Mouse (Mus musculus) layer of hippocampus, adult 18-20 months (tissue): Measurements from ENCODE around the gene Slc16a3. TPM values are rescaled to one million over a fixed set of nuclear protein-coding genes. Genes with fewer than 3 reads are reported as not detected.
A peak's percentile ranks its signal among the peaks of the same experiment; 100 is the strongest.

Experiments used
- DNase-seq, 2 experiments: peaks; one replicate each; pipeline ENCODE4 v3.0.0; 2022; ENCODE audit warnings: low spot score in 2 of 2
- total RNA-seq, 2 experiments: library from RNA; stranded (reverse); gene quantifications; 2 replicates each; pipeline ENCODE4 v1.2.3; 2021

Gene Slc16a3
- total RNA-seq, 2 experiments from 2014 or later = 1.7 to 4.5 TPM

- DNase-seq = no peak
These were observed 25.0 kb downstream of the Slc16a3 start for GRCm38 (mm10) chr11:120973318-120973717.

- DNase-seq = no peak
These were observed 31.6 kb downstream of the Slc16a3 start for GRCm38 (mm10) chr11:120979711-120980426.

- DNase-seq = no peak
These were observed 32.3 kb downstream of the Slc16a3 start for GRCm38 (mm10) chr11:120980427-120981035.

DNA sequence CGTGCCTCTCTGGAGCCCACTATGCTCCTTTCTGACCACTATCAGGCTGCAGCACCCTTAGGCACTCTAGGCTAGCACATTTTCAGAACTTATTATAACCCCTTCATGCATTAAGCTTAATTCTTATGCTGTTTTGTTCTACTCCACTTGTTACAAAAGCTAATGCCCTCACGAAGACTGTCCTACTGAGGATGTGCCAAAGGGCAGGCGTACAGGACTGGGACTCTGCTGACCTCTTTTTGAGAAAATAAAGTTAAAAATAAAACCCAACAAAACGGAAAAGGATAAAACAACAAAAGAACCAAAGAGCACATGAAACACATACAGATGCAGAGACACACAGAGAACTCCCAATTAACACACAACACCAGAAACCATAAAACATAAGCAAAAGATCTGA, 33.4 kb downstream of the Slc16a3 start:
- no peak for DNase-seq

DNA sequence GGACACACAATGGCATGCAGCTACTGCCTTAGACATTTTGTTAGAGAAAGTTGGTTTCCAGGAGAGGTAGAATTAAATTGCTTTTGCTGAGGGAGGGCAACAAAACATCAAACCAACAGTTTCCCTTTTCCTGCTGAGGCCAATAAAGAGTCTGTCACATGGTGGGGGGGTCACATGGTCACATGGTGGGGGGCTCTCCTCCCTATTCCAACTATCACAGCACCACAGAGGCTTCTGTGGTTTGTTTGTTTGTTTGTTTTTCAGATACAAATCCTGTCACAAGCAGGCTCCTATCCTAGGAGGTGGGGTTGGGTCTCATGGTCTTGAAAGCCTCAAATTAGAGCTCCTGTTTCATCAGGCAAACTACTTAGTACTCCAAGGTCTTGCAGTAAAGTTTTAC, 34.2 kb downstream of the Slc16a3 start:
- DNase-seq = no peak

GRCm38 (mm10) chr11:120984448-120985330, 36.4 kb downstream of the Slc16a3 start:
- DNase-seq = no peak

GRCm38 (mm10) chr11:120987608-120988007, 39.3 kb downstream of the Slc16a3 start:
- no peak for DNase-seq

GRCm38 (mm10) chr11:120988410-120988809, 40.1 kb downstream of the Slc16a3 start:
- no peak for DNase-seq

DNA sequence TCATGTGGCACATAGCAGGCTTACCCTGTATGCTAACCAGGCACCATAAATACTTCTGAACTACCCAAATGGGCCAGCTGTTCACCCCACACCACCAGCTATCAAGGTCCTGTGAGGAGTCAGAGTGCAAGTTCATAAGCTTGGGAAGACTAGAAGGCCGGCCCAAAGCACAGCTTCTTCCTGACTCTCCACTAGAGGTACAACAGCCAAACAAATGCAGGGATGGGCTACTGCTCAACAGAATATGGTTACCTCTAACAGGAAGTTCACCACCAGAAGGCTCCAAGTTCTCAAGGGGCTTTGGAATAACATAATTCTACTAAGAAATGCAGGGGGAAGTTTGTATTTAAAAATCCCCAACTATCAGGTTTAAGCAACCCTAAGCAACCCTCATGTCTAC, 41.2 kb downstream of the Slc16a3 start:
- DNase-seq = no peak

- no peak for DNase-seq
These were observed 42.0 kb downstream of the Slc16a3 start for GRCm38 (mm10) chr11:120990126-120990781.

- peak; percentile 98 to 99 for DNase-seq
These were observed 42.8 kb downstream of the Slc16a3 start, which contains the start of gene Csnk1d for GRCm38 (mm10) chr11:120990951-120991526. Gene Csnk1d, minus strand, starts transcription at chr11:120991330.

DNA sequence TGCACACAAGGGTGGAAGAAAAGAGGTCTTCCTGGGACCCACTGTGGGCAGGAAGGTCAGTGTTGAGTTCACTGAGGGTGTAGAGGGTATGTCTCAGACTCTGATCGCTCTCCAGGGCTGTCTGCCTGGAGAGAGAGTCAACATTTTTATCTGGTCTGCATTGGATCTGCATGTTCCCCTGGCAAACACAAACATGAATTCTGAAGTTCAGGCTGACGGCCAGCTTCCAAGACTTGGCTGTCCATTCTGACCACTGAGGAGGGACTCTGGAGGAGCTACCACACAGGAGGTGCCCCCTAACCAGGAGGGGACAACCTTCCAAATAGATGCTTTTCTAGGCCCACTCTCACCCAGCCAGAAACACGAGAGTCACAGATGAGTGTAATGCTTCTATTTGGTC, 43.5 kb downstream of the Slc16a3 start:
- DNase-seq = no peak

- DNase-seq = no peak
These were observed 44.8 kb downstream of the Slc16a3 start for GRCm38 (mm10) chr11:120993080-120993479.

- no peak for DNase-seq
These were observed 45.3 kb downstream of the Slc16a3 start for GRCm38 (mm10) chr11:120993586-120993985.

DNA sequence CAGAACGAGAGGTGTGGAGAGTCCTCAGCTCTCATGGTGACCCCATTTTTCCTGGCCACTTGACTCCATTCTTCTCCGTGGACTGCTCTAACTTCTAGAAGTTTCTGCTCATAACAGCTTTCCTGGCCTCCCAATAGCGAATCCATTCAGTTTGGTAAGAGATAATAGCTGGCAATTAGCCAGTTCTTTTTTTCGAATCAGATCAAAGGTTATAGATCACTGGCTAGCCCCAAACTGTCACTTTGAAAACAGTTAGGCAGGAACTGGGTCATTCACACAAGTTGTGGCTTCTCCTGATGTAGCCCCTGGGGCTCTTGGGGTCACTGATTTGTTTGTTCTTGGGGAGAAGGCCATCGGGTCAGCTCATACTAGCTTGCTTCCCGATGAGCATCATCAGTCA, 46.5 kb downstream of the Slc16a3 start:
- DNase-seq = no peak

- DNase-seq = no peak
These were observed 53.7 kb downstream of the Slc16a3 start for GRCm38 (mm10) chr11:121001966-121002365.

- DNase-seq = no peak
These were observed 56.0 kb downstream of the Slc16a3 start for GRCm38 (mm10) chr11:121004281-121004680.

- no peak for DNase-seq
These were observed 57.9 kb downstream of the Slc16a3 start for GRCm38 (mm10) chr11:121006184-121006583.

DNA sequence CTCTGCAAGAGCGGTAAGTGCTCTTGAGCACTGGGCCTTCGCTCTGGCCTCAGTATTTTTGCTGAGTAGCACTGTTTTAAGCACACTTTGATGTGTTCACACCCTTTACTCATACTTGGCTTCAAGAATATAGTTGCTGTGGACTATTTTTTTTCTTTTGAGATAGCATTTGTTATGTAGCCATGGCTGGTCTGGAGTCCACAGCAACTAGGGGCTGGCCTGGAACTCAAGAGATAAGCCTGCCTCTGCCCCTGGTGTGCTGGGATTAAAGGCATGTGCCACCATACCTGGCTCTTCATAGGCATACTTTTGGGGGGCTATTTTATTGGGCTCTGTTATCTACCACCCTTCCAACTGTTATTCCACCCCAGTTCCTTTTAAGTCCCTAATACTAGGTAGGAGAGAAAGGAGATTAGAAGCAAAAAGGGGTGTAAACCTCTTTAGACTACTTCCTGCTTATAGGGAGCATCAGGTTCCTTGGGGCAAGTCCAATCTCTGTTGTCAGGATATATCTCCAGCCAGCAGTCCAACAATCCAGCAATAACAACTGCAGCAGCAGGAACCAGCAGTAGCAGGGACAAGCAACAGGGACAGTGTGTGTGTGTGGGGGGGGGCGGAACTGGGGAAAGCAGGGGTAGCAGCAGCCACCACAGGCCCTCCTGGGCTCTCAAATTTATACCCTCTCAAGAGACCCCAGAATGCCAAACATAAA, 61.9 kb downstream of the Slc16a3 start:
- no peak for DNase-seq
